Mouse (Mus musculus): Measurements from ENCODE around the gene Prrg2. TPM values are rescaled to one million over a fixed set of nuclear protein-coding genes. Genes with fewer than 3 reads are reported as not detected.

The Prrg2 gene
- total and polyA plus RNA-seq, 2 experiments from 2014 or later: 7.7 to 13.7 TPM

DNA sequence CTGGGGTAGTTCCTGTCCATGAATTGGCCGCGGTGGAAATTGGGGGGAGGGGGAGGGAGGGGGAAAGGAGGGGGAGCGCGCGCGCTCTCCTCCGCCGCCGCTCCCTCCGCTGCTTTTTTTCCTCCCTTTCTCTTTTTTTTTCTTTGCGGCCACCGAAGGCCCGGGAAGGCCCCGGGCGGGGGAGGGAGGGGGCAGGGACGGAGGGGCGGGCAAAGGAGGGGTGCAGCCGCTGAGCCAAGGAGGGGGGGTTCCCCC, 9.7 kb downstream of the Prrg2 start, which contains the start of gene Prr12:
Prr12 (minus strand) TSS at position 20 of the 255 bp plus-strand sequence.
- Histone ChIP-seq H3K4me1 (ENCODE audit: insufficient read depth, low read length) (peaks cover 4% of the 10 kb centered on the region; the same call in 1 of the 2 replicates), H3K36me3 (ENCODE audit: insufficient read depth, low read length) (peaks cover 24% of the 10 kb centered on the region), H3K27ac (ENCODE audit: low read depth, low read length) (peak within 1 kb of the TSS; percentile 99), H3K27me3 (ENCODE audit: insufficient read depth, low read length) (no peaks in the 10 kb centered on the region), H3K9me3 (ENCODE audit: low read length) (no peaks in the 10 kb centered on the region), H3K4me3 (ENCODE audit: low read depth, low read length) (peak within 1 kb of the TSS; percentile 81), H3K4me2 (ENCODE audit: low read depth, low read length, poor library complexity, severe bottlenecking) (peak within 1 kb of the TSS; percentile 93), H3K9ac (replicated peaks; ENCODE audit: low read length, poor library complexity, severe bottlenecking) (peak within 1 kb of the TSS; percentile 96)
- DNase-seq (ENCODE audit: low spot score) (peak; percentile 63), ATAC-seq (ENCODE audit: low FRiP score) (0 out of 2 replicates have a peak, but pooled peaks have one; percentile 5)
- under 1% methylated on average over 15 of the region's 18 CpGs for WGBS
- TF ChIP-seq CTCF (IDR thresholded peaks at IDR 0.05): no peak

DNA sequence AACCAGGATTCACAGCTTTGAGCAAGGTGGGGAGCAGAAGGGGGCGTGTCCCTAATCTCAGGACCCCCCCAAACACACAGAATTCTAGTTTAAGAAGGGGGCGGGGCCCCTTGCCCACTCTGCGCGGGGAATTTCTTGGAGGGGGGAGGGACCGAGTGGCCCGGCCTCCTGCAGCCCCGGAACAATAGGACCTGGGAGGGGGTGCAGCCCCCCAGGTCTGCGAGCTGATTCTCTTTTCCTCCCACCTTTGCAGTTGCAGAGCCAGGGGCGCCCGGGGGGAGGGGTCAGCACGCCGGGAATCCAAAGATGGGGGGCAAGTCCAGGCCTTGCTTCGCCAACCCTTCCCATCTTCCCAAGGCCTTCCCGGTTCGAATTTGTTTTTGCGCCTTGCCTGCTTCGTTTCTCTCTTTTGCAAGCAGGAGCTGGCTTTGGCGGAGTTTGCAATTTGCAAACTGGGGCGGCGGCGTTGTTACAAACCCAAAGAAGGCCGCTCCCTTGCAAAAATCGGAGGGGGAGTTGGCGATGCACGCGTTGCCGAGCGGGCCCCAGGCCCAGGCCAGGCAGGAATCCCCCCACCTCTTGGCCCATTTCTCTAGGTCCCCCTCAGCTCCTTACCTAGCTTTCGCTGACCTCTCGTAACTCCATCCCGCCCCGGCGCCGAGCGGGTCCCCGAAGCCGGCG, 10.2 kb downstream of the Prrg2 start:
- Histone ChIP-seq H3K9ac (replicated peaks; ENCODE audit: low read length, poor library complexity, severe bottlenecking) (peak overlapping the region; percentile 96), H3K9me3 (ENCODE audit: low read length) (no peaks in the 10 kb centered on the region), H3K4me2 (ENCODE audit: low read depth, low read length, poor library complexity, severe bottlenecking) (peak overlapping the region; percentile 93), H3K27ac (ENCODE audit: low read depth, low read length) (peak overlapping the region; percentile 99), H3K4me3 (ENCODE audit: low read depth, low read length) (peak overlapping the region; percentile 81), H3K36me3 (ENCODE audit: insufficient read depth, low read length) (peaks cover 29% of the 10 kb centered on the region), H3K27me3 (ENCODE audit: insufficient read depth, low read length) (no peaks in the 10 kb centered on the region), H3K4me1 (ENCODE audit: insufficient read depth, low read length) (peaks cover 4% of the 10 kb centered on the region; the same call in 1 of the 2 replicates)
- TF ChIP-seq CTCF (IDR thresholded peaks at IDR 0.05): no peak
- DNase-seq (ENCODE audit: low spot score) (no peak), ATAC-seq (ENCODE audit: low FRiP score) (no peak)
- WGBS: under 1% methylated on average over 31 of the region's 38 CpGs

DNA sequence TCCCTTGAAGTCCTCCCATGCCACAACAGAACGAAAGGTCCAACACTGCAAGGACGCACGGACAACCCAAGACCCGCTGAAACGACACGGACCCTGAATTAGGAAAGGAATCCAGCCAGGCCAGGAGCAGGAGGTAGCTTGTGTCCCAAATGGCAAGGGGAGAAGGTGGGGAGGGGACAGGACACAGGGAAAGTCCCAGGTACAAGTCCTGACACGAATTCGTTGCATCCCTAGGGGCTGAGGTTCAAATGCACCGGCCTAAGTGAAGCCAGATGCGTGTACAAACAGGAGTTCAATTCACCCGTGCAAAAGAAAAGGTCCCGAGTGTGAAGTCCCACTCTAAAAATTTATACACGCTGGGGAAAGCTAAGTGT, 10.9 kb downstream of the Prrg2 start:
- H3K9me3 ChIP-seq (ENCODE audit: low read length): no peaks in the 10 kb centered on the region
- H3K4me2 ChIP-seq (ENCODE audit: low read depth, low read length, poor library complexity, severe bottlenecking): peak overlapping the region; percentile 93
- peak overlapping the region; percentile 99 for H3K27ac ChIP-seq (ENCODE audit: low read depth, low read length)
- no peak for TF ChIP-seq CTCF (IDR thresholded peaks at IDR 0.05)
- ATAC-seq (ENCODE audit: low FRiP score) (no peak), DNase-seq (ENCODE audit: low spot score) (no peak)
- peaks cover 36% of the 10 kb centered on the region for H3K36me3 ChIP-seq (ENCODE audit: insufficient read depth, low read length)
- 5% methylated on average over 13 of the region's 13 CpGs for WGBS
- H3K4me3 ChIP-seq (ENCODE audit: low read depth, low read length): peak overlapping the region; percentile 81
- H3K27me3 ChIP-seq (ENCODE audit: insufficient read depth, low read length): no peaks in the 10 kb centered on the region
- H3K4me1 ChIP-seq (ENCODE audit: insufficient read depth, low read length): peaks cover 4% of the 10 kb centered on the region; the same call in 1 of the 2 replicates
- peak overlapping the region; percentile 96 for H3K9ac ChIP-seq (replicated peaks; ENCODE audit: low read length, poor library complexity, severe bottlenecking)

DNA sequence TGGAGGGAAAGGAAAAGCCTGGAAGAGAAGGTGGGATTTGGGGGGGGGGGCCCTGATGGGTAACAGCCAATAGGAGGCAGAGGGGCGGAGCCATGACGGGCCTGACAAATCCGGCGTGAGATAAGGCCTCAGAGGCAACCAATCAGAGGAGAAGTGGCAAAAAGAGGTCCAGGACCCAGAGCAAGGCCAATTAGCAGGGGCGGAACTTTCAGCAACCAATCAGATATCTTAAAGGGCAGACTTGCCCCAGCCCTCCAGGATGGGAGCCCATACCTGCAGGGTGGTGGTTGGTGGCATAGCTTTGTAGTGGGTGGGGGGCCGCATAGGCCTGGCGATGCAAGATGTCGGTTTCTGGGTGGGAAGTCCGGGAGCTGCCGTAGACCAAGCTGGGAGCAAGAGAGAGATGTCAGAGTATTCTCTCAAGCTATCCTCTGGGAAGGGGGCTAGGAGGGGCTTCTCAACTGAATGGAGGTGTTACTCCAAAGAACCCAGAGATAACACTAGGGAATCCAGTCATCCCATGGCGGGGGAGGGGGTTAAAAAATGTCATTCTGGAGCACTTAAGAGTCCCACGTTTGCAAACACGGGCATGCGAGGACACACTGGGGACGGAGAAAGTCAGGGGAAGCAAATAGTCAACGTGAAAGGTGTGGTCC, 11.4 kb downstream of the Prrg2 start:
- peak; percentile 66 for ATAC-seq (ENCODE audit: low FRiP score)
- Histone ChIP-seq H3K27ac (ENCODE audit: low read depth, low read length) (peak overlapping the region; percentile 99), H3K36me3 (ENCODE audit: insufficient read depth, low read length) (peaks cover 42% of the 10 kb centered on the region), H3K9me3 (ENCODE audit: low read length) (no peaks in the 10 kb centered on the region), H3K9ac (replicated peaks; ENCODE audit: low read length, poor library complexity, severe bottlenecking) (peak overlapping the region; percentile 96), H3K4me3 (ENCODE audit: low read depth, low read length) (peak overlapping the region; percentile 81), H3K4me1 (ENCODE audit: insufficient read depth, low read length) (peaks cover 4% of the 10 kb centered on the region; the same call in 1 of the 2 replicates), H3K4me2 (ENCODE audit: low read depth, low read length, poor library complexity, severe bottlenecking) (peak overlapping the region; percentile 93), H3K27me3 (ENCODE audit: insufficient read depth, low read length) (no peaks in the 10 kb centered on the region)
- TF ChIP-seq CTCF (IDR thresholded peaks at IDR 0.05): no peak
- 6% methylated on average over 16 of the region's 16 CpGs for WGBS
- DNase-seq (ENCODE audit: low spot score): peak; percentile 97

DNA sequence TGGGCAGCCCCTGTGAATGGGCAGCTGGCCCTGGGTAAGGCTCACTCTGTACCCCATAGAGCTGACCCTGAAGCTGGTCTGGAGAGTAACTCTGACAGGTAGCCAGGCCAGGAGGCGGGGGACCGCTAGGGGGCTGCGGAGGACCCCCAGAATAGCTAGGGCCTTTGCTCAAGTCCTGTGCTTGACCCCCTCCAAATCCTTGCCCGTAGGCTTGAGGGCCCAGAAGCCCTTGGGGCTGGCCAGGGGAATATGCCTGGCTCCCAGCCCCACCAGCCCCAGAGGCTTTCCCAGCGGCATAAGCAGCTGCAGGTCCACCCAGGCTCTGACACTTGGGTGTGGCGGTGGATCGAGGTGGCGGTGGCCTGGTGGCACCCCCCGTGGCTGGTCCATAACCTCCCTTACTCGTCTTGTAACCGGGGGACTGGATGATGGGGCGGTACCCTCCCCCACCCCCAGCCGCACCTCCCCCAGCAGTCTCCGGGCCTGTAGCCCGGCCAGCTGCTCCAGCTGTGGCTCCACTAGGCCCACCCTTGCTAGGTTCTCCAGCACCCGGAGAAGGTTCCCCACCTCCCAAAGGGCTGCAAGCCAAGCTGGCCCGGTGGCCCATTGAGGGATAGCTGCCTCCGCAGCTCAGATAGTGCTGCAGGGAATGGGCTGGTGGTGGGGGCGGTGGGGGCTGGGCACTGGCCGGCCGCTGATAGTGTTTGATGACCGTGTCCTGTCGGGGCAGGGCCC, 13.4 kb downstream of the Prrg2 start:
- 92% methylated on average over 23 of the region's 23 CpGs for WGBS
- TF ChIP-seq CTCF (IDR thresholded peaks at IDR 0.05): no peak
- ATAC-seq (ENCODE audit: low FRiP score) (no peak), DNase-seq (ENCODE audit: low spot score) (no peak)
- Histone ChIP-seq H3K27me3 (ENCODE audit: insufficient read depth, low read length) (no peaks in the 10 kb centered on the region), H3K4me3 (ENCODE audit: low read depth, low read length) (no peak overlapping the region), H3K9ac (replicated peaks; ENCODE audit: low read length, poor library complexity, severe bottlenecking) (no peak overlapping the region), H3K27ac (ENCODE audit: low read depth, low read length) (no peak overlapping the region), H3K4me1 (ENCODE audit: insufficient read depth, low read length) (0 out of 2 replicates have a peak, but pooled peaks cover 4% of the 10 kb centered on the region), H3K36me3 (ENCODE audit: insufficient read depth, low read length) (peaks cover 53% of the 10 kb centered on the region), H3K4me2 (ENCODE audit: low read depth, low read length, poor library complexity, severe bottlenecking) (no peak overlapping the region), H3K9me3 (ENCODE audit: low read length) (no peaks in the 10 kb centered on the region)

All from midbrain, postnatal 0 days (tissue).